Mouse (Mus musculus) frontal cortex, postnatal 25 days (tissue): ENCODE results near the gene Nr1h3.

Experiments
- DNase-seq, 2 experiments: peaks; one replicate each; pipeline ENCODE4 v3.0.0; 2022; ENCODE audit warnings: low spot score in 2 of 2

Nr1h3 gene

DNA sequence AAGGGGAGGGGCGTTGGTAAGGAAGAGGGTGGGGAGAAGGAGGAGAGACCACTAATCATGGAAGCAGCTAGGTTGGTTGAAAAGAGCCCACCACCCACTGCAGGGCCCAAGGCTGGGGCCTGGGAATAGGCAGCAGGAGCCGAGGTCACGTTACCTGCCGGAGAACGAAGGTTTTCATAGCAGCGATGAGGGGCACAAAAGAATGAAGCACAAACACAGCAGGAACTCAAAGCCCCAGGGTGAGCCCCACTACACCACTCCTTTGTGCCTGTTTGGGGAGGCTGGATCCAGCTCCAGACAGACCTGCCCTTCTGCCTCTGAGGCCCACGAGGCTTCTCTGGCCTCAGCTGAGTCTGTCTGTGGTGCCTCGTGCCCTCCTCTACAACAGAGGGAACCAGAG is 62.9 kb downstream of the Nr1h3 start:
- DNase-seq: no peak

DNA sequence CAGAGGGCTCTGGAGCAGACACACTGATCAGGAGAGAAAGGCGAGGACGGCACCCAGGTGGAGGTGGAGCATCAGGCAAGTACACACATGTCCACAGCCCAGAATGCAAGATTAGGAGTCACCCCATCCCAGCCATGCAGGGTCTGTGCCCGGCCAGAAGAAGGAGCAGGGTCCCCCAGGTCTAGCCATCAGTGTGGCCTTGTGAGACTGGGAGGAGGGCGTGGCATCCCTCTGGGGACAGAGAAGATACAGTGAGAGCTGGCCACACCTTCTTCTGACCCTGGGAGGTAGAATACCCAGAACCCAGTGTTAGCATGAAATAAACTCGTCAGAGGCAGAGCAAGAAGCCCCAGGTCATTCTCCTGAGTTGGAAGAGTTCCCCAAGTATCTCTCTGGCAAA is 63.3 kb downstream of the Nr1h3 start:
- no peak for DNase-seq

DNA sequence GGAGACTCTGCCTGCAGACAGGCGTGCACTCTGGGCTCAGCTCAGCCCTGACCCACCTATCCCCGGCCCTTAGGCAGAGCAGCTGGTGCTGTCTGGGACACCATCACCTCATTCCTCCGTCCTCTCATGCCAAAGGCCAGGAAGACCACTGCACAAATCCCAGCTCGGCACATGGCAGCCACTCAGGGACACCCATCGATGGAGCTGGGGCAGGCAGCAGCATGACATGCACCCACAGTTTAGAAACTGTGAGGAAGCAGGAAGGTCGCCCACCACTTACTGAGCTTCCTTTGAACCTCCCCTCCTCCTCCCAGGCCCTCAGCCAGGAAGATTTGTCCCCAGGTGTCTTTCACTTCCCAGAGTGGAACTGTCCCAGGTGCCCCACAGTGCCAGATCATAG is 65.2 kb downstream of the Nr1h3 start:
- DNase-seq: no peak

DNA sequence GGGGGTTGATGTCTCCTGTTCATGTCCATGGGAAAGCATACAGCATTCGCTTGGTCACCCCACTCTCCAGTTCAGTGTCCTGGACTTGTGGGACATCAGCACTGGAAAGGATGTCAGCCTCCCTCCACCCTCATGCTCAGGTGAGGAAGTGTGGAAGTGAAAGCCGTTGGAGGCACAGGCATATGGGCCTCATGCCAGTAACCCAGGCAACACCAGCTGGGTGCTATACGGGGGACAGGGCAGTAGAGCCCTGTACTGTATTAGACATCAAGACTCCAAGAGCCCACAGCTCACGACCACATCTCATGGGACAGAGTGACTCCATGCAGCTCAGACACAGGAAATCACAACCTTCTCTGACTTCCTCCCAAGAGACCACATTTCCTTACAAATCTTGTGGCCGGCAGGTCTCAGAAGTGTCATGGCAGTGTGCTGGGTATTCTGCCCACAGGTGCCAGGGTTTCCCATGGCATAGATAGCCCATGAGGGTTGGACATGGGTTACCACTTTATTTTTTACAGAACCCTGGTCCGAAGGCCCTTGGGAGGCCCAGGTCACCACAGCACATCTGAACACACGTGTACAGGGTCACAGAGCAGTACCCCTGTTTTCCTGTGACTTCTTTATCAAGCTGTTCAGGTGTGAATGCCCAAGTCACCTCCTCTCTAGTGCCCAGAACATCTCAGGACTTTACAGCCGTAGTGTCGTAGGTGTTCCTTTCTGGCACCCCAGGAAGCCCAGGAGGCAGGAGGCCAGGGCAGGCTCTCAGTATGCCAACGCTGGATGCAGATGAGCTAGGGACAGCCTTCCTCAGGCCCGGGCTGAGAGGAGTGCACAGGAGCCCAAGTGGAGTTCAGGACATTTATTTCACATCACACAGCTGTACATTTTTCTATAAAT is 65.9 kb downstream of the Nr1h3 start:
- no peak for DNase-seq
